Mouse (Mus musculus): ENCODE measurements around the gene Dus2.
A peak's percentile ranks its signal among the peaks of the same experiment; 100 is the strongest.

Gene Dus2

DNA sequence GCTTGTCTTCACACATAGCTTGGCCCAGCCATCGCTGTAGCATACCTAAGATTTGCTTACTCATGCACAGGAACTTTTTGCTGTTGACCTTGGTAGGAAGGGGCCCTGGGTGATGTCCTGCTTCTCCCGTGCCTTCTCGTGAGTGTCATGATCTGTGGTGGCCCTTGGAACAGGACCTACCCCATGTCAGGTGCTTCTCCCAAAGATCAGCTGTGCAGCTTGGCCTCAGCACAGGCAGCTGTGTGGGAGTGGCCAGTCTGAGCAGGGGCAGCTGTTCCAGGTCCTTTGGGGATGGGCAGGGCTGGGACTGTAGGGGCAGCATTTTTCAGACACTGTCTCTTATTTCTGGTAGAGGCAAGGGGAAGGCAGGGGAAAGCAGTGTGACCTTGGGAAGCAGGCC lies 53.0 kb downstream of the Dus2 start:
- DNase-seq (ENCODE audit: low read depth, low spot score) = no peak

DNA sequence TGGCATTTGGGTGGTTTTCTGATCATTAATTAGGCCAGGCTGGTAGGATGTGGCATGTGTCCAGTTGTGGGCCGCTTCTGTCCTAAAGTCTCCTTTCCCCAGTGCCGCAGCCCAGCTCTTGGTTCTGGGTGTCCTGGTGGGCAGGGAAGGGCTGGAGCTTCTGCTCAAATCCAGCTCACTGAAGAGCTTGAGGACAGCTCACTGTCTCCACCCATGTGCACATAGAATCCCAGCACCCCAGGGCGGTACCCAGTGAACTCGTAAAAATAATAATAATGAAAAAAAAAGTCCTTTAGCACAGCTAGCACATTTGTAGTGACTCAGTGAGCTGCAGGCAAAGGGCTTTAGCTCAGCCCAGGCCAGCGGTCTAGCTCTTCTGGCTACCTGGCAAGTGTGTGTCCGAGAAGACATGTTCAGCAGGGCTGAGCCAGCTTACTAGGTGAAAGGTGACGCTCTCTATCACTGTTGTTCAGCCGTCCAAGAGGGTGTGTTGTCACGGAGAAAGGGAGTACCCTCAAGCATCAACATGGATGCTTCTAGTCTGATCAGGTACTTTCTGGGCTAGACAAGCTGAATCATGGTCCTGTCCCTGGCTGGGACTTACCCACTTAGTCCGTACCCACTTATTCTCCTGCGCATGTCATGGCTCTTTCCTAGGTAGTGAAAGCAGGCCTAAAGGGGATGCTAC lies 55.9 kb downstream of the Dus2 start:
- no peak for DNase-seq (ENCODE audit: low read depth, low spot score)

GRCm38 (mm10) chr8:106047854-106048630 lies 56.9 kb downstream of the Dus2 start:
- no peak for DNase-seq (ENCODE audit: low read depth, low spot score)

DNA sequence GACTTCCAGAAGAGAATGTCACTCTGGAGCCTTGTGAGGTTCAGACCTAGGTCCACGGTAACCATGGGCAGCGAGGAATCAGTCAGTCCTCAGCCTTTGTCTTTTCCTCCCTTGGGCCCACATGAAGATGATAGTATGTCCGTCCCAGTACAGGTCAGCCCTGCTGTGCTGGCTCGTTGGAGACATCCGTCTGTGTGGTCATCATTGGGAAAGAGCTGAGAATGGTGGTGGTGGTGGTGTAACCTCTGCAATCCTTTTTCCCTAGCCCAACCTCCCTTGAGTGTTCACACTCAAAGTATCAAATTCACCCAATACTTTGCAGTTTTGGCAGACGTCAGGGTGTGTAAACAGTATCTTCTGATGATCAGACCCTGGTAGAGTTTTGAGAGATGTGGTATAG lies 58.7 kb downstream of the Dus2 start:
- DNase-seq (ENCODE audit: low read depth, low spot score) = no peak

DNA sequence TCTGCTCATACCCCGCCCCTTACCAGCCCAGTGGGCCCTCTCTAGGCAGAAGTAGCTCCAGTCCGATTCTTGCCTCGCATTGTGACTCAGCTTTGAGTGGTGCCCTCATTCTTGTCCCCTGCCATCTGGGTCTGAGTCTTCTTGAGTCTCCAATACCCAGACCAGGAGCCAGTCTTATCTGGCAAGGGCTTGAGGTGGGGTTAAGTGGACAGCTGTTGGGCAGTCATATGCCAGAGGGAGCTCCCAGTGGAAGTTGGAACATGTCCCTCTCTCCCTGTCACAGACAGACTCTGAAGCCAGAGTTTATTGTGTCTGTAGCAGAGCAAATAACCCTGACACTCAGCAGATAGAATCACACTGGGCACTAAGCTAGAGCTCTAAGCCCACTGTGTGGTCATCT lies 59.9 kb downstream of the Dus2 start:
- peak; percentile 42 for DNase-seq (ENCODE audit: low read depth, low spot score)

DNA sequence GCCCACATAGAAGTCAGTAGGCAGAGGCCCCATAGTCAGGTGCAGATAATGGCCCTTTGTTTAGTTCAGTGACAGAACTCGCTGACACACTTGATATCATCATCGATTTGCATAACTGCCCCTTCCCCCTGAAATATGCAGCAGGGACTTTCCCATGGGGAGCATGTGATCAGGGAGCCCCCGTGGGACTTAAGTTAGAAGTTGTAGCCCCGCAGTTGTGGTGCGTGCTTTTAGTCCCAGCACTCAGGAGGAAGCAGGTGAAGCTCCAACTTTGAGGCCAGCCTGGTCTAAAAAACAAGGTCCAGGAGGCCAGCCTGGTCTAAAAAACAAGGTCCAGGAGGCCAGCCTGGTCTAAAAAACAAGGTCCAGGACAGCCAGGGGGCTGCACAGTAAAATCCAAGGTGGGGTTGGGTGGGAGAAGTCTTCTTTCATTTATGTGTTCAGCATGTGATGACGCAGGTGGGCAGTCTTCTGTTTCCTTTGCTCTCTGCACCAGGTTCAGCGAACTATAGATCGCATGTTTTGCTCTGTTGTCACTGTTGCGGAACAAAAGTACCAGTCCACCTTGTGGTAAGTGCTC lies 61.5 kb downstream of the Dus2 start:
- DNase-seq (ENCODE audit: low read depth, low spot score) = peak; percentile 94

GRCm38 (mm10) chr8:106054190-106054811 lies 63.2 kb downstream of the Dus2 start:
- peak; percentile 92 for DNase-seq (ENCODE audit: low read depth, low spot score)

DNA sequence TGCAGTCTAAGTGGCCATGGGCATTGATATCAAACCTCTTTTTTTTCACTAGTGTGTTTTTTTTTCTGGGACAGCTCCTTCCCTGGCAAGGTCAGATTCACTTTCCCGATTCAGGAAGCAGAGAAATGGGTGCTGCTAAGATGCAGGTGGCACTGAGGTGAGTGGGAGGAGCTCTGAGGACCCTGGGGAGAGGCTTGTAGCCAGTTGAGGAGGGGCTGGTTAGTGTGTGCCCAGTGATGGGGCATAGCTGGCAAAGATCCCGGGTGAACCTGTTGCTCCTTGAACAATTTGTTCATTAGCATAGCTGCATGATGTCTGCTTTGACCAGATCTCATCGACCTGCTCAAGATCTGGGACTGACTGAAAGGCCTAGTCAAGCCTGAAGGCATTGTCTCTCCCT lies 63.9 kb downstream of the Dus2 start:
- peak; percentile 61 for DNase-seq (ENCODE audit: low read depth, low spot score)

DNA sequence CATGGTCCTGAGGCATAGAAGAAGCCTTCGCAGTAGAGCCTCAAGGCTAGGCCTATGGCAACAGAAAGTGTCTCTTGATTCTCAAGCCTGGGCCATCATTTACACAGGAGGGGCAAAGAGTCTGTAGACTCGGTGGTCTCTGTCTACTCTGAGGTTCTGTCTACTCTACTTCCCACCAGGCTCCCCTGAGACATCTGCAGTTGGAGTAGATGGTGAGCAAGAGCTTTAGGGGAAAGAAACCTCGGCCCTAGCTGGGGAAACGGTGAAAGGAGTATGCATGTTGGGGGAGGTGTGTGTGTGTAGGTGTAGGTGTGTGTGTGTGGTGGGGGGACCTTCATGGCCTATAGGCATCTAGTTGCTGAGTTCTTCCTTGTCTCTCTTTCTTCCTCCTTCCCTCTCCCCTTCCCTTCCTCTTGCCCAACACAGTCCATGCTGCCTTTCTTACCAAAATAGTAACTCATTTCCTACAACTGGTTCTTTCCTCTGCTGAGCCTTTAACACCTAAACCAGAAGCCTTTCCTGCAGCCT lies 65.4 kb downstream of the Dus2 start:
- no peak for DNase-seq (ENCODE audit: low read depth, low spot score)

GRCm38 (mm10) chr8:106058731-106059612 lies 67.8 kb downstream of the Dus2 start, which contains the start of gene Nfatc3:
Gene Nfatc3 (plus strand): TSS chr8:106058840.
- DNase-seq (ENCODE audit: low read depth, low spot score) = peak; percentile 98

GRCm38 (mm10) chr8:106059613-106060371 lies 68.7 kb downstream of the Dus2 start:
- peak; percentile 81 for DNase-seq (ENCODE audit: low read depth, low spot score)

DNA sequence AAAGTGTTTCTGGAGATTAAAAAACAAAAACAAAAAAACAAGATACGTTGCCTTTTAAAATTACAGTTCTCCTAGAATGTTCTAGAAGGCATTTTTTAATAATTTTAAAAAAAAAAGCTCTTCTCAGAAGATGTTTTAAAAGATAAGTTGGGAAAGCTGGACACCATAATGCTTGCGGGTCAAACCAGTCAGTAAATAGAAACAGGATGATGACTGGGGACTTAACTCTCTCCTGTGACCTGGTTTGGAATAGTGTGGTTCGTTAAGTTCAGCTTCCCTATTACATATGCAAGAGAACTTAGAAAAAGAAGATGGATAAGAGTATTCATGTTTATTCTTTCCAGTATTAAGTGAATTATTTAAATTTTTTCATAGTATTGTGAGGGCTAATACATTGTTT lies 69.4 kb downstream of the Dus2 start:
- peak; percentile 66 for DNase-seq (ENCODE audit: low read depth, low spot score)

GRCm38 (mm10) chr8:106061686-106062085 lies 70.5 kb downstream of the Dus2 start:
- DNase-seq (ENCODE audit: low read depth, low spot score) = peak; percentile 64

DNA sequence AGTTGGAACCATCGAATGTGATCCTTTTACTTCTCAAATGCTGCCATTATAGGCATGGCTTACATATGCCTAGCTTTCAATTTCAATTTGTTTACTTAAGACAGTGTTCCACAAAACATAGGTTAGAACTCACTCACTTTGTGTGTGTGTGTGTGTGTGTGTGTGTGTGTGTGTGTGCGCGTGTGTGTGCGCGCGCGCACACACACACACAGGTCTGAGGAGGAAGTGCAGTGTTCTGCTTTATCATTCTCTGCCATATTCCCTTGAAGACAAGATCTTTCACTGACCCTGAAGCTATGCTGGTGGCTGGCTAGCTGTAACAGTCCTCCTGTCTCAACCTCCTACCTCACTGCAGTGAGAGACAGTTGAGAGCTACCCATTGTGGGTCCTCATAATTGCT lies 71.9 kb downstream of the Dus2 start:
- peak; percentile 74 for DNase-seq (ENCODE audit: low read depth, low spot score)

GRCm38 (mm10) chr8:106066721-106067120 lies 75.6 kb downstream of the Dus2 start:
- no peak for DNase-seq (ENCODE audit: low read depth, low spot score)

- DNase-seq (ENCODE audit: low read depth, low spot score) = no peak
Observed at GRCm38 (mm10) chr8:106069565-106069964, 78.4 kb downstream of the Dus2 start.

- DNase-seq (ENCODE audit: low read depth, low spot score) = no peak
Observed at GRCm38 (mm10) chr8:106072113-106072512, 81.0 kb downstream of the Dus2 start.

DNA sequence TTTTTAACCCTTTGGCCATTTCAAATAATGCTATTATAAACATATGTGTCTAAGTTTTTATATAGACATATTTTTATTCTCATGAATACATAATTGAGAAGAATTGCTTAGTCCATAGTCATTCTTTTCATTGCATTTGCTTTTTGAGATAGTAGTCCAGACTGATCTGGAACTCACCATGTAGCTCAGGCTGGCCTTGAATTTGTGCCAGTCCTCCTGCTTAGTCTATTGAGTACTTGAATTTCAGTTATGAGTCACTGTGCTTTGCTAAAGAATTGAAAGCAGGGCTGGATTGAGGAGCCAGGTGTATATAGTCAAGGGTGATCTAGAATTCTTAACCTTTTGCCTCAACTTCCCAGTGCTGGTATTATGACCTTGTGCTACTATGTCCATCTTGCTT lies 83.1 kb downstream of the Dus2 start:
- no peak for DNase-seq (ENCODE audit: low read depth, low spot score)

DNA sequence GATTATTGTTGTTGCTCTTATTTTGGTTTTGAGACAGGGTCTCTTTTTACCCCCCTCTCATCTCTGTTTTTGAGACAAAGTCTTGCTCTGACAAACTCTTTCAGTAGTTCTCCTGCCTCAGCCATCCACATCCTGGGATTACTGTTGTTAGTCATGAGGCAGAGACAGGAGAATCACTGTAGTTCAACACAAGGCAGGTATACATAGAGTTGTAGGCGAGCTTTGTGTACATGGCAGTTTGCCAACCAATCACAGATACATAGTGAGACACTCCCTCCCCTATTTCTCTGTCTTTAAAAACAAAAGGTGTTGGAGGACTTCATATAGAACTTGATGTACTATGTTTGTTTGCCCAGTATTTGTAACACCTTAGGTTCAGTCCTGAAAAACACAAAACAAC lies 83.5 kb downstream of the Dus2 start:
- no peak for DNase-seq (ENCODE audit: low read depth, low spot score)

- DNase-seq (ENCODE audit: low read depth, low spot score) = peak; percentile 36
Observed at GRCm38 (mm10) chr8:106075161-106075862, 84.2 kb downstream of the Dus2 start.

Measured in A20 (cell line).